Mouse (Mus musculus): ENCODE results near the gene Sobp. TPM values are rescaled to one million over a fixed set of nuclear protein-coding genes. Genes with fewer than 3 reads are reported as not detected.

Gene Sobp
- total and polyA plus RNA-seq, 2 experiments from 2014 or later: 3.0 to 3.9 TPM

- peak overlapping the region; percentile 59 for H3K9ac ChIP-seq (replicated peaks; ENCODE audit: low read depth, low read length)
- 0 out of 2 replicates have a peak, but pooled peaks cover 4% of the 10 kb centered on the region for H3K27me3 ChIP-seq (ENCODE audit: control insufficient read depth, insufficient read depth, low read length)
- ATAC-seq (ENCODE audit: insufficient read depth, low read depth): 0 out of 2 replicates have a peak, but pooled peaks have one; percentile 3
Measured at GRCm38 (mm10) chr10:43175156-43175601, 849 bp upstream of the Sobp start.

GRCm38 (mm10) chr10:43173828-43174325 is 453 bp downstream of the Sobp start:
- WGBS: under 1% methylated on average over 30 of the region's 38 CpGs
- ATAC-seq (ENCODE audit: insufficient read depth, low read depth) (peak; percentile 28), DNase-seq (ENCODE audit: low spot score) (no peak)
- Histone ChIP-seq H3K4me2 (ENCODE audit: low read depth, low read length) (peak overlapping the region; percentile 98), H3K27me3 (ENCODE audit: control insufficient read depth, insufficient read depth, low read length) (0 out of 2 replicates have a peak, but pooled peaks cover 4% of the 10 kb centered on the region), H3K36me3 (replicated peaks; ENCODE audit: control insufficient read depth, insufficient read depth, low read length) (no peaks in the 10 kb centered on the region), H3K9me3 (replicated peaks; ENCODE audit: control insufficient read depth, low read length) (no peaks in the 10 kb centered on the region), H3K4me1 (ENCODE audit: control insufficient read depth, insufficient read depth) (no peaks in the 10 kb centered on the region), H3K4me3 (ENCODE audit: low read depth, low read length) (peak overlapping the region; percentile 75), H3K9ac (replicated peaks; ENCODE audit: low read depth, low read length) (peak overlapping the region; percentile 59), H3K27ac (ENCODE audit: low read depth) (peak overlapping the region; percentile 73)
- TF ChIP-seq CTCF (IDR thresholded peaks at IDR 0.05; ENCODE audit: low read depth) (no peak), EP300 (IDR thresholded peaks at IDR 0.05; ENCODE audit: low read depth) (no peak)

More at GRCm38 (mm10) chr10:43175156-43175601, 849 bp upstream of the Sobp start:
- Histone ChIP-seq H3K27ac (ENCODE audit: low read depth) (peak overlapping the region; percentile 73; the same call in 1 of the 2 replicates), H3K9me3 (replicated peaks; ENCODE audit: control insufficient read depth, low read length) (no peaks in the 10 kb centered on the region), H3K36me3 (replicated peaks; ENCODE audit: control insufficient read depth, insufficient read depth, low read length) (no peaks in the 10 kb centered on the region), H3K4me1 (ENCODE audit: control insufficient read depth, insufficient read depth) (no peaks in the 10 kb centered on the region), H3K4me2 (ENCODE audit: low read depth, low read length) (peak overlapping the region; percentile 98), H3K4me3 (ENCODE audit: low read depth, low read length) (peak overlapping the region; percentile 75)
- TF ChIP-seq EP300 (IDR thresholded peaks at IDR 0.05; ENCODE audit: low read depth) (no peak), CTCF (IDR thresholded peaks at IDR 0.05; ENCODE audit: low read depth) (no peak)
- DNase-seq (ENCODE audit: low spot score): no peak
- 7% methylated on average over 18 of the region's 18 CpGs for WGBS

- DNase-seq (ENCODE audit: low spot score): peak; percentile 68
- under 1% methylated on average over 49 of the region's 53 CpGs for WGBS
- Histone ChIP-seq H3K27me3 (ENCODE audit: control insufficient read depth, insufficient read depth, low read length) (0 out of 2 replicates have a peak, but pooled peaks cover 4% of the 10 kb centered on the region), H3K36me3 (replicated peaks; ENCODE audit: control insufficient read depth, insufficient read depth, low read length) (no peaks in the 10 kb centered on the region), H3K4me2 (ENCODE audit: low read depth, low read length) (peak overlapping the region; percentile 98), H3K9ac (replicated peaks; ENCODE audit: low read depth, low read length) (peak overlapping the region; percentile 59), H3K4me1 (ENCODE audit: control insufficient read depth, insufficient read depth) (no peaks in the 10 kb centered on the region), H3K9me3 (replicated peaks; ENCODE audit: control insufficient read depth, low read length) (no peaks in the 10 kb centered on the region), H3K4me3 (ENCODE audit: low read depth, low read length) (peak overlapping the region; percentile 75), H3K27ac (ENCODE audit: low read depth) (peak overlapping the region; percentile 73)
- TF ChIP-seq CTCF (IDR thresholded peaks at IDR 0.05; ENCODE audit: low read depth) (no peak), EP300 (IDR thresholded peaks at IDR 0.05; ENCODE audit: low read depth) (0 out of 2 replicates have a peak, but pooled peaks have one; percentile 42)
- peak; percentile 47 for ATAC-seq (ENCODE audit: insufficient read depth, low read depth)
Measured at GRCm38 (mm10) chr10:43173141-43173827, 1.0 kb downstream of the Sobp start.

DNA sequence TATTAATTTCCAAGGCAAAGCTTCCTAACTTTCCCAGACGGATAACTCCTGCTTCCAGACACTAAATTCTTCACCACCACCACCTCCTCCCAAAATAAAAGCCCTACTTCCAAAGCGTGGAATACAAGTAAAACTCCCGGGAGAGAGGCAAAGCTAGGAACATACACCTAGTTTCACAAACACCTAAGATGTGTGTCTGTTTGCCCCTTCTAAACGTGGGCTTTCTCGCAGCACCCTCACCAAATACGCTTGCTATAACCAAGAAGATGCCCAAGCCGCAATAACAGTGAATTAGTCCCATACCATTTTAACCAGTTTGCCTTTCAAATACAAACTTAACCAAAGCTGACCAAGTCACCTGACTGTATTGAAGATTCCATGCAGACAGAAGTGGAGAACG is 1.8 kb downstream of the Sobp start:
- DNase-seq (ENCODE audit: low spot score) (no peak), ATAC-seq (ENCODE audit: insufficient read depth, low read depth) (no peak)
- 0 out of 2 replicates have a peak, but pooled peaks cover 4% of the 10 kb centered on the region for H3K27me3 ChIP-seq (ENCODE audit: control insufficient read depth, insufficient read depth, low read length)
- no peaks in the 10 kb centered on the region for H3K4me1 ChIP-seq (ENCODE audit: control insufficient read depth, insufficient read depth)
- H3K4me3 ChIP-seq (ENCODE audit: low read depth, low read length): peak overlapping the region; percentile 75
- peak overlapping the region; percentile 98 for H3K4me2 ChIP-seq (ENCODE audit: low read depth, low read length)
- H3K9me3 ChIP-seq (replicated peaks; ENCODE audit: control insufficient read depth, low read length): no peaks in the 10 kb centered on the region
- TF ChIP-seq CTCF (IDR thresholded peaks at IDR 0.05; ENCODE audit: low read depth) (no peak), EP300 (IDR thresholded peaks at IDR 0.05; ENCODE audit: low read depth) (no peak)
- peak overlapping the region; percentile 6; the same call in 1 of the 2 replicates for H3K27ac ChIP-seq (ENCODE audit: low read depth)
- no peaks in the 10 kb centered on the region for H3K36me3 ChIP-seq (replicated peaks; ENCODE audit: control insufficient read depth, insufficient read depth, low read length)
- peak overlapping the region; percentile 59 for H3K9ac ChIP-seq (replicated peaks; ENCODE audit: low read depth, low read length)
- WGBS: 14% methylated on average over 8 of the region's 8 CpGs

GRCm38 (mm10) chr10:43172066-43172465 is 2.3 kb downstream of the Sobp start:
- H3K4me2 ChIP-seq (ENCODE audit: low read depth, low read length): peak overlapping the region; percentile 98
- 0 out of 2 replicates have a peak overlapping the region, but pooled peaks have one; percentile 0 for H3K9ac ChIP-seq (replicated peaks; ENCODE audit: low read depth, low read length)
- no peak for TF ChIP-seq EP300 (IDR thresholded peaks at IDR 0.05; ENCODE audit: low read depth)
- no peak for TF ChIP-seq CTCF (IDR thresholded peaks at IDR 0.05; ENCODE audit: low read depth)
- 23% methylated on average over 7 of the region's 7 CpGs for WGBS
- 0 out of 2 replicates have a peak, but pooled peaks cover 4% of the 10 kb centered on the region for H3K27me3 ChIP-seq (ENCODE audit: control insufficient read depth, insufficient read depth, low read length)
- ATAC-seq (ENCODE audit: insufficient read depth, low read depth) (no peak), DNase-seq (ENCODE audit: low spot score) (no peak)
- peak overlapping the region; percentile 75 for H3K4me3 ChIP-seq (ENCODE audit: low read depth, low read length)
- peaks cover under 1% of the 10 kb centered on the region; the same call in 1 of the 2 replicates for H3K9me3 ChIP-seq (replicated peaks; ENCODE audit: control insufficient read depth, low read length)
- no peaks in the 10 kb centered on the region for H3K4me1 ChIP-seq (ENCODE audit: control insufficient read depth, insufficient read depth)
- H3K36me3 ChIP-seq (replicated peaks; ENCODE audit: control insufficient read depth, insufficient read depth, low read length): no peaks in the 10 kb centered on the region
- H3K27ac ChIP-seq (ENCODE audit: low read depth): 0 out of 2 replicates have a peak overlapping the region, but pooled peaks have one; percentile 6
